Mouse (Mus musculus): ENCODE measurements at regions not wholly inside any gene's neighbourhood (a gene's known extent, or its start where the extent isn't known, plus 50 kb on each side); places are given as distances from the start of the nearest gene placed in this dataset.
A peak's percentile ranks its signal among the peaks of the same experiment; 100 is the strongest.

- no peak for DNase-seq (ENCODE audit: low read depth)
Observed at GRCm38 (mm10) chr6:97741427-97741826, 65.4 kb upstream of the Mitf start.

GRCm38 (mm10) chr6:97740851-97741201 is 66.0 kb upstream of the Mitf start:
- no peak for DNase-seq (ENCODE audit: low read depth)

- DNase-seq (ENCODE audit: low read depth): peak; percentile 29
Observed at GRCm38 (mm10) chr6:97740107-97740850, 66.6 kb upstream of the Mitf start.

GRCm38 (mm10) chr6:97738846-97739245 is 68.0 kb upstream of the Mitf start:
- DNase-seq (ENCODE audit: low read depth): no peak

GRCm38 (mm10) chr6:97730835-97731234 is 76.0 kb upstream of the Mitf start:
- DNase-seq (ENCODE audit: low read depth): no peak

- DNase-seq (ENCODE audit: low read depth): no peak
Observed at GRCm38 (mm10) chr6:97718184-97718910, 88.5 kb upstream of the Mitf start.

- DNase-seq (ENCODE audit: low read depth): no peak
Observed at GRCm38 (mm10) chr6:97707401-97707800, 90.1 kb upstream of the Frmd4b start.

- DNase-seq (ENCODE audit: low read depth): no peak
Observed at GRCm38 (mm10) chr6:97704361-97704760, 87.0 kb upstream of the Frmd4b start.

- no peak for DNase-seq (ENCODE audit: low read depth)
Observed at GRCm38 (mm10) chr6:97699752-97700098, 82.4 kb upstream of the Frmd4b start.

- no peak for DNase-seq (ENCODE audit: low read depth)
Observed at GRCm38 (mm10) chr6:97699054-97699751, 81.9 kb upstream of the Frmd4b start.

- no peak for DNase-seq (ENCODE audit: low read depth)
Observed at GRCm38 (mm10) chr6:97693281-97693680, 75.9 kb upstream of the Frmd4b start.

GRCm38 (mm10) chr6:97691136-97691535 is 73.8 kb upstream of the Frmd4b start:
- no peak for DNase-seq (ENCODE audit: low read depth)

- DNase-seq (ENCODE audit: low read depth): no peak
Observed at GRCm38 (mm10) chr6:97684335-97684734, 67.0 kb upstream of the Frmd4b start.

GRCm38 (mm10) chr6:97682213-97682612 is 64.9 kb upstream of the Frmd4b start:
- DNase-seq (ENCODE audit: low read depth): no peak

GRCm38 (mm10) chr6:97675181-97675756 is 57.9 kb upstream of the Frmd4b start:
- no peak for DNase-seq (ENCODE audit: low read depth)

- no peak for DNase-seq (ENCODE audit: low read depth)
Observed at GRCm38 (mm10) chr6:97666818-97667629, 49.7 kb upstream of the Frmd4b start.

Measured in naive thymus-derived CD4-positive, alpha-beta T cell, adult 2 months (primary cell).